Mouse (Mus musculus): ENCODE results near the gene A530084C06Rik.
A peak's percentile ranks its signal among the peaks of the same experiment; 100 is the strongest.

Gene A530084C06Rik

DNA sequence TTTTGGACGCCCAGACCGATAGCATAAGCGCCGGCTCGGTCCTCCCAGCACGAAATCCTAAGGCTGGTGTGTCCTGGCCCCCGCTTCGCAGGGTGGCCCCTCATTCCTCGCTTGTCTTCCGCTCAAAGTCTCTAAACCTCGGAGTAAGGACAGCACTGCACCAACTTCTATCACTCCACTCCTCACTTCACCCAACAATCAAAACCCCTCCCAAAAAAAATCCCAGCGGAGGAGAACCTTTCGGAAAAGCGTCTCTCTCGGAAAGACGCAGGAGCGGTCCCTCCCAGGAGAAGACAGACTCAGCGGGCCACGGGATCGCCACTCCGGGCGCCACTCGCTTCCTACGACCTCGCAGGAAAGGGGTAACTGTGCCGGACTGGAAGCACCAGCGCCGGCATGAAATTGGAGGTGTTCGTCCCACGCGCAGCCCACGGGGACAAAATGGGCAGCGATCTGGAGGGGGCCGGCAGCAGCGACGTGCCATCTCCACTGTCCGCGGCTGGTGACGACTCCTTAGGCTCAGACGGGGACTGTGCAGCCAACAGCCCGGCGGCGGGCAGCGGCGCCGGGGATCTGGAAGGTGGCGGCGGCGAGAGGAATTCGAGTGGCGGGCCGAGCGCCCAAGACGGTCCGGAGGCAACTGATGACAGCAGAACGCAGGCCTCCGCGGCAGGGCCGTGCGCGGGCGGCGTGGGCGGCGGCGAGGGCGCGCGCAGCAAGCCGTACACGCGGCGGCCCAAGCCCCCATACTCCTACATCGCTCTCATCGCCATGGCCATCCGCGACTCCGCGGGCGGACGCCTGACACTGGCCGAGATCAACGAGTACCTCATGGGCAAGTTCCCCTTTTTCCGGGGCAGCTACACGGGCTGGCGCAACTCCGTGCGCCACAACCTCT lies at the start of gene A530084C06Rik:
Gene A530084C06Rik (minus strand): TSS at position 813 of the 898 bp plus-strand sequence.
- DNase-seq (ENCODE audit: low spot score in 2 of 2) = peak; percentile 6 to 25

GRCm38 (mm10) chr13:31603964-31604363 lies 44.8 kb upstream of the A530084C06Rik start:
- no peak for DNase-seq (ENCODE audit: low spot score in 2 of 2)

DNA sequence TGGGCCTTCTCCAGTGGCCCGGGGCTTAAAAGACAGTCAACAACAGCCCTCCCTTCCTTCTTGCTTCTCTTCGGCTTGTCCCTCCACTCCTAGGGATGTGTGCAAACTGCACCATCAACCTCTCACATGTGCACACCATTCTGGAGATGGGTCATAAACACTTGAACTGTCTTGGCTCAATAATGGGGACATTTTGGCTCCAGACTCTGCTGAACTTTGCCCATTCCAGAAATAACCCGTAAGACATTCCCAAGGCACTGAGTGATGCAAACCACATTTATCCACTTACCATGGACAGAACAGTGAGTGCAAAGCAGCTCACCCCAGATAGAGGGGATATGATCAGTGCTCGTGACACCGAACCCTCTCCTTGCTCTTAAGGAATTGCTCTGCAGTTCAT lies 40.4 kb upstream of the A530084C06Rik start:
- no peak for DNase-seq (ENCODE audit: low spot score in 2 of 2)

- no peak for DNase-seq (ENCODE audit: low spot score in 2 of 2)
Observed at GRCm38 (mm10) chr13:31587341-31587740, 28.2 kb upstream of the A530084C06Rik start.

- DNase-seq (ENCODE audit: low spot score in 2 of 2) = no peak
Observed at GRCm38 (mm10) chr13:31579866-31580265, 20.7 kb upstream of the A530084C06Rik start.

- no peak for DNase-seq (ENCODE audit: low spot score in 2 of 2)
Observed at GRCm38 (mm10) chr13:31578389-31578788, 19.3 kb upstream of the A530084C06Rik start.

- DNase-seq (ENCODE audit: low spot score in 2 of 2) = no peak
Observed at GRCm38 (mm10) chr13:31577576-31577975, 18.4 kb upstream of the A530084C06Rik start.

- no peak for DNase-seq (ENCODE audit: low spot score in 2 of 2)
Observed at GRCm38 (mm10) chr13:31576696-31577095, 17.6 kb upstream of the A530084C06Rik start.

DNA sequence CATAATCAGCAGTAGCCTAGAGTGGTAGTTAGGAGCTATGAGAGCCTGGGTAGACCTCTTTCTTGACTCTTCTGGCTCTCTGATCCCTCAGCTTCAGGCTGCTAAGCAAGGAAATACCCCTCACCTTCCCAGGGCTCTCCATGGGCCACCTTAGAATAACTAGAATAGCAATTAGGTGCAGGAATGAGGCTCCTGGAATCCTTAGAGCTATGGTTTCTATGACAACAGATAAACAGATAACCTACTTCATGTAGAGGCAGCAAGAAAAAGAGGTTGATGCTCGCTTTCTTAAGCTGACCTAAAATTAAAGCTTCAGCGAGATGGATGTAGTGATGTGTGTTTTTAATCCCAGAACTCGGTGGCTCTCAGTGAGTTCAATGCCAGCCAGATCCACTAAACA lies 15.5 kb upstream of the A530084C06Rik start:
- no peak for DNase-seq (ENCODE audit: low spot score in 2 of 2)

DNA sequence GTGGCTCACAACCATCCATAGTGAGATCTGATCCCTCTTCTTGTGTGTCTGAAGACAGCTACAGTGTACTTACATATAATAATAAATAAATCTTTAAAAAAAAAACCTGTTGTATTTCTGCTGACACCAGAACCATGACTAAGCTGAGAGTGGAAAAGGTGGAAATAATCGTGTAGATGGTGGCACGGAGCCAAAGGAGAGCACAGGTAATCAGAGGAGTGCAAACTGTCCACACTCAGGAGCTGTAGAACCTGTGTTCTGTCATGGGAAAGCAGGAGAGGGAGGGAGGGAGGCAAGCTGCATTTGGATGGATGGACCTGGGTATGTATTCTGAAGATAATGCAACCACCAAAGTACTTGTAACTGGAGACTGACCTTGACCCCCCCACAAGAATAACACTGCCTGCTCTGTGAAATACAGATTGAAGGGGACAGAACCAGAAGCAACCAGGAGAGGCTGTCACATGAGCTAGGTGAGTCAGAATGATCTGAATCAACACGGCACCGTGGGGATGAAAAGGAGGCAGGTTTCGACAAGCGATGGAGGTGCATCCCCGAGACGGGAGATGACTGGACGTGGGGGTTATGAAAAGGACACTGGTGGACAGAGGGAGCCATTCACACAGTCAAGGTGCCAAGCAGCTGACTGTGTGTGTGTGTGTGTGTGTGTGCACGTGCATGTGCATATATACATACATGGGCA lies 13.8 kb upstream of the A530084C06Rik start:
- no peak for DNase-seq (ENCODE audit: low spot score in 2 of 2)

GRCm38 (mm10) chr13:31567617-31568294 lies 8.6 kb upstream of the A530084C06Rik start:
- DNase-seq (ENCODE audit: low spot score in 2 of 2) = no peak

DNA sequence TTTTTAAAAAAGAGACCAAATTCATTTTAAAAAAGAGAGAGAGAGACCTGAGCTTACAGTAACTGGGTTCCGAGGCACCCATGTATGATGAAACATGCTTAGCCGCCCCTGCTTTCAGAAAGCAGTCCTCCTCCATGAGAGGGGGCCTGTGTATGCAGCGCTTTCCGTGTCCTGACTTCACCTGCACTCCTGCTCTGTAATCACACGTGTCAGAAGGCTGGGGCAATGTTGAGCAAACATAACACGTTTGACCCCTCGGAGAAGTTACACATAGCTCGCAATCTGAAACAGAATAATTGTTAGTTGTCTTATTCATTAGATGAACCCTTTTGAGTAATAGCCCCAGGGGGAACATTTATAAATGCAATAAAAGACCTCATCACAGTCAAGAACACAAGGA lies 8.0 kb upstream of the A530084C06Rik start:
- DNase-seq (ENCODE audit: low spot score in 2 of 2) = no peak

DNA sequence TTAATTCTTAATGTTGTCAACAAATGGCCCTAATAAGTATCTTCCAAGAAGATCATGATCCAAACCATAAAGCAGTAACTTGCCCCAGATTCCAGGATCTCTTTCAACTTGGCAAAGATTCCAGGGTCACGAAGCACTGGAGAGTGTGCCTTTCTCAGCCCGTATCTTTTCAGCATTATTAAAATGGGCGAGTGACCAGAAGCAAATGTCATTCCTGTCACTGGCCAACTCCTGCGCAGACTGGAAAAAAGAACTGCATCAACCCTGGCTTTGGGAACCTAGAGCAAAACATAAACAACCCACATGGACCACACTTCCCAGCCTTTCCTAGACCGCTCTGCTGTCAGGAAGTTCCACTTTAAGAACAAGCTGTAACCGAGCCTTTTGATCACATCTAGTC lies 5.3 kb upstream of the A530084C06Rik start:
- no peak for DNase-seq (ENCODE audit: low spot score in 2 of 2)

- DNase-seq (ENCODE audit: low spot score in 2 of 2) = peak; percentile 7 to 19
Observed at GRCm38 (mm10) chr13:31559419-31560144, 449 bp upstream of the A530084C06Rik start.

DNA sequence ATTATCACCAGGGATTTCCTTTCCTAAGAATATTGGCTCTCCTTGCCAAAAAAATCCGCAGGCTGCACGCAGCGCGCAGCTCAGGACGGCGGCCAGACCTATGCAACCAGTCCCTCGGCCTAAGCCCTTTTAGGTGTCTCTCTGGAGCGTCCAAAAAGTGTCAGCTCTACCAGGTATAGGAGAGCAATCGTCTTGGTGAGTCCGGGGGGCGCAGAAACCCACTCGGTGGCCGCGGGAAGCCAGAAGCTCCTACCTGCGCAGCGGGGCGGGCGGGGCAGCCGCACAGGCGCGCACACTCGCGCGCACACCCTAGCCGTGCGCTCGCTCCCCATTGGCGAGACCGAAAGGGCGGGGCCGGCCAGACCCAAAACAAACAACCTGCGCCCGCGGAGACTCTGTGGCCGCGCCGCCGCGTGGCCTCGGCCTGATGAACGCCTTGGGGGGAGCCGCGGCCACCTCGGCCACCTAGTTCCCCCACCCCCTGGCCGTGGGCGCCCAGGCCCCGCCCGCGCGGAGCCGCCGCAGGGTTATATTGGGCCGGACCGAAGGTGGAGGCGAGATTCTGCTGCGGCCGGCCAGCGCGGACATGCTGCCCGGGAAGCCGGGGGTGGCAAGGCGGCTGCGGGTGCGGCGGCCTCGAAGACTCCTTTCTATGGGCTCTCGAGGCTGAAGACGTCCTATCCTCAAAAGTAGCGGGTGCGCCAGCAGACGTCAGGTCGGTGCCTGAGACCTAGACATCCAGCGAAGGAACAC lies 1.2 kb downstream of the A530084C06Rik start:
- peak; percentile 17 to 23 for DNase-seq (ENCODE audit: low spot score in 2 of 2)

GRCm38 (mm10) chr13:31556964-31557767 lies 2.0 kb downstream of the A530084C06Rik start:
- peak in 1 of 2 experiments; percentile 3 for DNase-seq (ENCODE audit: low spot score in 2 of 2)

- no peak for DNase-seq (ENCODE audit: low spot score in 2 of 2)
Observed at GRCm38 (mm10) chr13:31555834-31556233, 3.3 kb downstream of the A530084C06Rik start, which contains the start of gene Foxq1. TSS of gene Foxq1 (plus strand) at chr13:31556134.

GRCm38 (mm10) chr13:31547610-31548009 lies 11.5 kb downstream of the A530084C06Rik start:
- DNase-seq (ENCODE audit: low spot score in 2 of 2) = no peak

DNA sequence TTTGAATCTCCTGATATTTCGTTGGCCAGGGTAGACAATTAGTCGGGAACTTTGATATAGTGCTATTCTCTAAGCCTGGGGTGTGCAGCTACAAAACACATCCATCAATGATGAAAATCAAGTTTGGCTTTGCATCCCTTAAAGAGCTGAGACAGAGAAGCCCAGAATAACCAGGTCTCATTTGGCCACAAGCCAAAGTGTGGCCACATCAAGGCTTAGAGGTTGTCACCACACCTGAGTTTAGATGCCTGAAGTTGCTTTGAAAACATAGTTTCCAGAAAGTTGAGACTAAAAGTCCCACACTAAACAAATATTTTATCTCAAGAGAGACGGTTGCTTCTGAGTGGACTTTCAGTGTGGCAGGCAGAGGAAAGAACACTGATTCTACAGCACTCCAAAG lies 11.9 kb downstream of the A530084C06Rik start:
- DNase-seq (ENCODE audit: low spot score in 2 of 2) = no peak

GRCm38 (mm10) chr13:31546784-31547183 lies 12.3 kb downstream of the A530084C06Rik start:
- DNase-seq (ENCODE audit: low spot score in 2 of 2) = no peak
